Mouse (Mus musculus): ENCODE measurements around the gene Stab1. TPM values are rescaled to one million over a fixed set of nuclear protein-coding genes. Genes with fewer than 3 reads are reported as not detected.

The Stab1 gene
- polyA plus RNA-seq, 1 experiment, result 41.5 TPM

GRCm38 (mm10) chr14:31211854-31212253 lies 43.4 kb upstream of the Stab1 start:
- DNase-seq, result no peak
- TF ChIP-seq CTCF (conservative IDR thresholded peaks at IDR 0.05; ENCODE audit: insufficient read depth, insufficient read length, low read depth, low read length), result no peak
- no peak for TF ChIP-seq POLR2A (IDR thresholded peaks at IDR 0.05; ENCODE audit: low read depth, low read length)
- Histone ChIP-seq H3K36me3 (ENCODE audit: control insufficient read depth, insufficient read depth, low read length) (no peaks in the 10 kb centered on the region), H3K4me1 (ENCODE audit: control insufficient read depth, insufficient read depth, low read length) (peaks cover 6% of the 10 kb centered on the region), H3K27me3 (replicated peaks; ENCODE audit: control insufficient read depth, insufficient read depth, low read length) (no peaks in the 10 kb centered on the region), H3K4me3 (ENCODE audit: insufficient read depth, low read depth, low read length) (no peak overlapping the region), H3K27ac (ENCODE audit: insufficient read depth, low read depth, low read length) (no peak overlapping the region)
- 93% methylated on average over 6 of the region's 6 CpGs for WGBS

GRCm38 (mm10) chr14:31209133-31209557 lies 40.7 kb upstream of the Stab1 start:
- H3K4me3 ChIP-seq (ENCODE audit: insufficient read depth, low read depth, low read length), result no peak overlapping the region
- no peaks in the 10 kb centered on the region for H3K27me3 ChIP-seq (replicated peaks; ENCODE audit: control insufficient read depth, insufficient read depth, low read length)
- H3K4me1 ChIP-seq (ENCODE audit: control insufficient read depth, insufficient read depth, low read length), result peaks cover 17% of the 10 kb centered on the region
- TF ChIP-seq CTCF (conservative IDR thresholded peaks at IDR 0.05; ENCODE audit: insufficient read depth, insufficient read length, low read depth, low read length) (no peak), POLR2A (IDR thresholded peaks at IDR 0.05; ENCODE audit: low read depth, low read length) (no peak)
- H3K27ac ChIP-seq (ENCODE audit: insufficient read depth, low read depth, low read length), result no peak overlapping the region
- 86% methylated on average over 4 of the region's 4 CpGs for WGBS
- H3K36me3 ChIP-seq (ENCODE audit: control insufficient read depth, insufficient read depth, low read length), result no peaks in the 10 kb centered on the region
- DNase-seq, result no peak

- peaks cover 17% of the 10 kb centered on the region for H3K4me1 ChIP-seq (ENCODE audit: control insufficient read depth, insufficient read depth, low read length)
- TF ChIP-seq CTCF (conservative IDR thresholded peaks at IDR 0.05; ENCODE audit: insufficient read depth, insufficient read length, low read depth, low read length) (no peak), POLR2A (IDR thresholded peaks at IDR 0.05; ENCODE audit: low read depth, low read length) (no peak)
- 92% methylated on average over 2 of the region's 2 CpGs for WGBS
- peaks cover 4% of the 10 kb centered on the region; the same call in 1 of the 2 replicates for H3K36me3 ChIP-seq (ENCODE audit: control insufficient read depth, insufficient read depth, low read length)
- no peak for DNase-seq
- H3K4me3 ChIP-seq (ENCODE audit: insufficient read depth, low read depth, low read length), result peak within 1 kb of the TSS; percentile 96; the same call in 1 of the 2 replicates
- H3K27ac ChIP-seq (ENCODE audit: insufficient read depth, low read depth, low read length), result peak within 1 kb of the TSS; percentile 85
- H3K27me3 ChIP-seq (replicated peaks; ENCODE audit: control insufficient read depth, insufficient read depth, low read length), result no peaks in the 10 kb centered on the region
Observed at GRCm38 (mm10) chr14:31208084-31208483, 39.6 kb upstream of the Stab1 start, which contains the start of gene Tnnc1. Tnnc1 (plus strand) TSS chr14:31208312.

DNA sequence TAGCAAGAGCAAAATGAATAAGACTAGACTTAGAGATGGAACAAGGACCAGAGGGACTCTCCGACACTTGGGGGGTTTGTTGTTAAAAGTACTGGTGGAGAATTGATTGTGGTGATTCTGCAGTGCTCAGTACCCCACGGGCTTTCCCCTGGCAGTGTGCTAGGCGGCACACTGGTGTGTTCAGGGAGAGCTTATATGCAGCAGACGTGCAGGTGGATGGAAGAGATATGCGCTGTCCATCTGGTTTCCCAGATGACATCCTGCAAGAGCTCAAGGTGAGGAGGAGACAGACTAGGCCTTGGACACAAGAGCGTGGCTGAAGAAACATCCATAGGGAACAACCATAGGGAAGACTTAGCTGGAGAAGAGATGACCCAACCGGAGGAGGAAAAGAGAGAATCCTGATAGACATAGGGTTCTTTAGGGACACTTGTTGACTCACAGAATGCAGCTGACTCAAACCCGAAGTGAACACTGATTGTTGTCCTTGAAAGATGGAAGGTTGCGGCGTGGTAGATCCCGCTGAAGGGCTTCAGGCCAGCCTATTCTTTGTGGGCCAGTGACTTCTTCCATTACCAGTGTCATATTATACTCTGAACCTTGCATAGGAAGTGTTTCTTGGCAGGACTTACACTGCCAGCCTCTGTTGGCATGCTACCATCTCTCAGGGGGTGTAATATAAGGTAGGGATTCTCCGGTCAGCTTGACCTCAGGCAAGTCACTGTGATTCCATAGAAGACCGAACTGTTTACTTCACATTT lies 38.8 kb upstream of the Stab1 start:
- TF ChIP-seq CTCF (conservative IDR thresholded peaks at IDR 0.05; ENCODE audit: insufficient read depth, insufficient read length, low read depth, low read length), result no peak
- peak overlapping the region; percentile 96 for H3K4me3 ChIP-seq (ENCODE audit: insufficient read depth, low read depth, low read length)
- H3K27ac ChIP-seq (ENCODE audit: insufficient read depth, low read depth, low read length), result peak overlapping the region; percentile 85
- WGBS, result 73% methylated on average over 13 of the region's 13 CpGs
- H3K4me1 ChIP-seq (ENCODE audit: control insufficient read depth, insufficient read depth, low read length), result peaks cover 17% of the 10 kb centered on the region
- DNase-seq, result no peak
- H3K27me3 ChIP-seq (replicated peaks; ENCODE audit: control insufficient read depth, insufficient read depth, low read length), result no peaks in the 10 kb centered on the region
- H3K36me3 ChIP-seq (ENCODE audit: control insufficient read depth, insufficient read depth, low read length), result peaks cover 7% of the 10 kb centered on the region

DNA sequence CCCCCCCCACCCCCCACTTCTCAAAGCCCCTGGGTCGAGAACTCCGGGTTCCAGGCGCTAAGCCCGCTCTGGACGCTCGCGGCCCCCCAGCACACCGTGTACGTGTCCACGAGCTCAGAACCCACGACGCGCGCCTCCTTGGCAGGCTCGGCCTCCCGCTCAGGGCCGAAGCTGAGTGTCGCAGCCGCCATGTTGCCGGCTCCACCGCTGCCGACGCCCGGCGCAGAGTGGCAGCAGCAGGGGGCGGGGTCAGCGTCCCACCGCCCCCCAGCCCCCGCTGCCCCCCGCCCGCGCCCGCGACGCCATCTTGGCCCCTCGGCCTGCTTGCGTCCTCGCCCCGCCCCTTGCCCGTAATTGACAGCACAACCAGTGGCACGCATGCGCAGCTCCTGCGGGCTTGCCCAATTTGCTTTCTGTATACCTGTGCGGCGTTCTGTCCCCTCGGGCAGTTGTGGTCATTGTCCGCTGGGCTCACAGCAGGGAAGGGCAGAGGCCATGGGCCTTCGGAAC lies 38.1 kb upstream of the Stab1 start:
- peak overlapping the region; percentile 96 for H3K4me3 ChIP-seq (ENCODE audit: insufficient read depth, low read depth, low read length)
- H3K36me3 ChIP-seq (ENCODE audit: control insufficient read depth, insufficient read depth, low read length), result peaks cover 8% of the 10 kb centered on the region
- peak overlapping the region; percentile 85 for H3K27ac ChIP-seq (ENCODE audit: insufficient read depth, low read depth, low read length)
- TF ChIP-seq POLR2A (IDR thresholded peaks at IDR 0.05; ENCODE audit: low read depth, low read length) (peak; percentile 48), CTCF (conservative IDR thresholded peaks at IDR 0.05; ENCODE audit: insufficient read depth, insufficient read length, low read depth, low read length) (no peak)
- WGBS, result under 1% methylated on average over 46 of the region's 48 CpGs
- DNase-seq, result peak; percentile 98
- H3K27me3 ChIP-seq (replicated peaks; ENCODE audit: control insufficient read depth, insufficient read depth, low read length), result no peaks in the 10 kb centered on the region
- peaks cover 17% of the 10 kb centered on the region for H3K4me1 ChIP-seq (ENCODE audit: control insufficient read depth, insufficient read depth, low read length)

DNA sequence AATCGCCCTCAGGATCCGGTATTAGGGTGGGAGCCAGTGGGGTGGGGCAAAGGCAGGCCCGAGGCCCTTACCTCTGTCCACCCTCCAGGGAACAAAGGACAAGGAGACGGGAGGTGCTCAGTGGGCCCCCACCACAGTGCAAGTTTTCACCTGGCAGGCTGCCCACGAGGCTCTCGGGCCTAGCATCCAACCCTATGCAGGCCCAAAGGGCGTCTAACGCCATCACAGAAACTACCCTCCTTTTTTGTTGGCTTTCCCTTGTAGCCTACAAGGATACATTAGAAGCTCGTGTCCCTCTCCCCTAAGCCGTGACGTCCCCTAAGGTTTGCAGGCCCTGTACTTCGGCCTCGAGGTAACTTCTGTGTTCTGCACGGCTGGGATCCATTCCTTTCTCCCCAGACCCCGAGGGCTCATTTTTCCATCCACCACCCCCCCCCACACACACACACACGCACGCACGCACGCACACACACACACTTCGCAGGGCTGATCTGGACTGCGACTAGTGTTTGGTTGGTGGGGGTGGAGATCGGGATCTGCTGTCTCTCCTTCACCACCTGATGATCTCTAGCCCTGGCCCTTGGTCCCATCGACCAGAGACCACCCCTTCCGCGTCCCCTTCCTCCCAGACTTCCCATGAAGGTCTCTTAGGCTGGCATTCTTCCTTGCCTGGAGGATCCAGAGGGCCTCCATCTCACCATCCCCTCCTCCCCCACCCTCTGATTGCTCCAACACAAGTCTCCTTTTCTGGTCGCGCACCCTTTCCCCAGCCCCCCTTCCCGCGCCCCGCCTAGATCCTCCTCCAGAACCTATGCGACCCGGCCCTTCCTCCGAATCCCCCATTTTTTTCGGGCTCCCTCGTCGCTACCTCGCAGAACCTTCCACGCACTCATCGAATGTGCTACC lies 37.4 kb upstream of the Stab1 start:
- H3K4me3 ChIP-seq (ENCODE audit: insufficient read depth, low read depth, low read length), result peak overlapping the region; percentile 96
- no peaks in the 10 kb centered on the region for H3K27me3 ChIP-seq (replicated peaks; ENCODE audit: control insufficient read depth, insufficient read depth, low read length)
- H3K36me3 ChIP-seq (ENCODE audit: control insufficient read depth, insufficient read depth, low read length), result peaks cover 10% of the 10 kb centered on the region
- H3K4me1 ChIP-seq (ENCODE audit: control insufficient read depth, insufficient read depth, low read length), result peaks cover 17% of the 10 kb centered on the region
- H3K27ac ChIP-seq (ENCODE audit: insufficient read depth, low read depth, low read length), result peak overlapping the region; percentile 79
- WGBS, result under 1% methylated on average over 39 of the region's 39 CpGs
- DNase-seq, result peak; percentile 72
- TF ChIP-seq CTCF (conservative IDR thresholded peaks at IDR 0.05; ENCODE audit: insufficient read depth, insufficient read length, low read depth, low read length) (no peak), POLR2A (IDR thresholded peaks at IDR 0.05; ENCODE audit: low read depth, low read length) (peak; percentile 8)

DNA sequence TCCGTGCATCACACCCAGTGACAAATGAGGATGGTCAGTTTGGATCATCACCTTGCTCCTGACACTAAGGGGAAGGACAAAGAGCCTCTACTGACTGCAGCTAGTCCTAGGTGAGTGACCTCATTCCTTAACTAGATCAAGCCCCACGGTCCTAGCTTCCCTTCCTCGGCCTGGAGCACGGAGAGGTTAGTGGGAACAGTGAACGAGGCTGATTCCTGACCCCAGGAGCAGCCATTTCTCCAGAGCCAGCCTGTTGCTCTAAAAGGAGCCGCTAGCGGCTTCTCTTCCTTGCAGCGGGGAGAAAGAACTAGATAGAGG lies 36.8 kb upstream of the Stab1 start:
- peaks cover 17% of the 10 kb centered on the region for H3K4me1 ChIP-seq (ENCODE audit: control insufficient read depth, insufficient read depth, low read length)

More for the DNA sequence above, 36.8 kb upstream of the Stab1 start:
- peaks cover 13% of the 10 kb centered on the region for H3K36me3 ChIP-seq (ENCODE audit: control insufficient read depth, insufficient read depth, low read length)
- no peak for TF ChIP-seq CTCF (conservative IDR thresholded peaks at IDR 0.05; ENCODE audit: insufficient read depth, insufficient read length, low read depth, low read length)
- no peak for TF ChIP-seq POLR2A (IDR thresholded peaks at IDR 0.05; ENCODE audit: low read depth, low read length)
- H3K4me3 ChIP-seq (ENCODE audit: insufficient read depth, low read depth, low read length), result peak overlapping the region; percentile 96
- WGBS, result 6% methylated on average over 8 of the region's 8 CpGs
- H3K27me3 ChIP-seq (replicated peaks; ENCODE audit: control insufficient read depth, insufficient read depth, low read length), result no peaks in the 10 kb centered on the region
- H3K27ac ChIP-seq (ENCODE audit: insufficient read depth, low read depth, low read length), result peak overlapping the region; percentile 79
- peak; percentile 57 for DNase-seq
